Mouse (Mus musculus): ENCODE measurements around the gene Bad.
A peak's percentile ranks its signal among the peaks of the same experiment; 100 is the strongest.

DNA sequence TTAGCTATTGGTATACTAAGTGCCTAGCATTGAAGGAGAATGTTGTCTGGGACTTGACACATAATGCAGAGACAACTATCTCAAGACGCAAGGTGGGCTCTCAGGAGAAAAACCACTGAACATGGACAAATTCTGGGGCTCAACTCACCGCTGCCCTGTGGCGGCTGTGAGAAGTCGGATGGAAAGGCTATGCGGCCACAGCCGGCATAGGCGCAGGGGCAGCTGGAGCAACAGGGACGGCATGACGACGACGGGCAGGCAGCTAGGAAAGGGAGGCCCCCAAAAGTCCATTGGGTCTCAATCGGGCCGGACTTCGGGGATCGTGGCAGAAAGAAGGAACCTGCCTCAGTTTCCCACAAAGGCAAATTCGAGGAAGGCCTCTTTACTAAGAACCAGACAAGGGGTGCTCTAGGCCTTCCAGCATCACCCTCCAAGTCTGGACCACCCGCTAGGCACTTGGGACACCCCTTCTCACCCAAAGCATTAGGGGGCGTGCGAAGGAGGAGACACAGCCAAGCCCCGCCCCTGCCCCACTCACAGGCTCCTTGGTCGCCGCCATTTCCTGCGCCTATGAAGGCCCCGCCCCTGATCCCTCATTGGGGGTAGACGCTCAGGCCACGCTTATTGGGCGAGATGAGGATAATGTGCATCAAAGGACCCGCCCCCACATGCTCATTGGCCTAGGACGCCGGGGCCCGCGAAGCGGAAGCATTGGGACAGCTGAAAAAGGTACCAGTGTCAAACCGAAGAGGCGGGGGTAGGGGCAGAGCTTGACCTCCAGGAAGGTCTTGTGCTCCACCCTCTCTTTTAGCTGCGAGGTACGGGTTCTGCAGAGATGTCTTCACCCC, 50.6 kb downstream of the Bad start, which contains the start of gene Dnajc4:
- TF ChIP-seq CTCF (IDR thresholded peaks at IDR 0.05) (peak; percentile 43), POLR2A (IDR thresholded peaks at IDR 0.05; ENCODE audit: insufficient read depth, low read depth, low read length) (peak; percentile 74)
